Mouse (Mus musculus): ENCODE data around the gene Arl3.
"Not testable (repeated sequence)": the region's sequence is repeated elsewhere in the genome, so short reads cannot be mapped to it uniquely, and the experiment has no call there.

Gene Arl3

DNA sequence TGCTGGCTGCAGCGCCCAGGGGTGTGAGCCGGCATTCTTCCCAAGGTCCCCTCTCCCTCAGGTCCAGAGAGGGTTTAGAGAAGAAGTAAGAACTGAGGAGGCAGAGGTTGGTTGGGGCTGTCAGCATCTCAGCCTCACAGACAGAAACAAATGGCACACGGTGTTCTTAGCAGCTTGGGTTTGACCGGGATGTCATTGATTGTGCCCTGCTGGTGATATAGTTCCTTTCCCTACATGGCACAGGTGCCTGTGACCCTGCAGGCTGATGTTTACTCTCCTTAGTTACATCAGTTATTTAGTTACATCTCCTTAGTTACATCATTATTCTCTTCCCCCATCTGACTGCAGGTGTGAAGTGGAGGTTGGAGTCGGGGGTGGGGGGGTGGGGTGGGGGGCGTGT is 18.6 kb upstream of the Arl3 start:
- DNase-seq (ENCODE audit: low spot score in 2 of 2) = no peak

DNA sequence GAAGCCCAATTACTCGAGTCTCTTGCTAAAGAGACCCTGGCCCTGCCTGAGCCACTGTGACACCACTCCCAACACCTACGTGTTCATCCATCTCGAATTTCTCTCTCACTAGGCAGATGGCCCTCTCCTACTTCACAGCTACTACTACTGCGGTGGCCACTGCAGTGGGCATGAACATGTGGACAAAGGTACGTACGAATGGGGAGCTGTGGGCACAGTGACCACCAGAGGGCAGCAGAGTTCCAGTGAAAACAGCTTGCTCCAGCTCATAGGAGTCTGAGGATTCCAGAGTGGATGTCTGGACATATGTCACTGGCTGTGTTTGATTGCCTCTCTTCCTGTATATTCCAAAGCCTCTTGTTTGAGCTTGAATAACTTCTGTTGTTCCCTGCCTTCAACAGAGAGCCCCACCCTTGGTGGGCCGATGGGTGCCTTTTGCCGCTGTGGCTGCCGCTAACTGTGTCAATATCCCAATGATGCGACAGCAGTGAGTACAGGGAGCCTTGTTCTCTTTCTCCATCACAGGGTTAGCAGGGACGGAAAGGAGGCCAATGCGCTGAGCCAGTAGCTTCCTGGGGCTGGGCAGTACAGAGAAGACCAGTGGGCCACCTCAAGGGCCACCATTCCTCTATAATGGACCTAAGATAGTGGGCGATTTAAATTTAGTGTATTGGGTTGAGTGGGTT is 15.0 kb upstream of the Arl3 start:
- DNase-seq (ENCODE audit: low spot score in 2 of 2) = peak; percentile 68 to 78

DNA sequence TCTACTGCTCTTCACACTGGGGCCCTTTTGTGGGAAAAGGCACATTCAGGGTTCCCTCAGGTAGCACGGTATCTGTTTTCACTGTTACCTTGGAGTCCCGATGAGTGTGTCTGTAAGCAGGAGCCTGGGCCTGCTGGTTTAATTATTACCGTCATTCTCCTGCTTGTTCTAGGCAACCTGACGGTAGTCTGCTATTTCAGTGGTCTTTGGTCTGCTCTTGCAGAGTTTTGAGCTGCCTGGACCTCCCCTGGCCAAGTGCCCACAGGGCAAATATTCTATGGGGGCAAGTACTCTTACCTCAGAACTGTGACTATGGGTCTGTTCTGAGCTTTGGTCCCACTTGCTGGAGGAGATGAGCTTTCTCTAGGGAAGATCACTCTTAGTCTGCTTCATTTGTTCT is 2.2 kb upstream of the Arl3 start:
- DNase-seq (ENCODE audit: low spot score in 2 of 2) = no peak

DNA sequence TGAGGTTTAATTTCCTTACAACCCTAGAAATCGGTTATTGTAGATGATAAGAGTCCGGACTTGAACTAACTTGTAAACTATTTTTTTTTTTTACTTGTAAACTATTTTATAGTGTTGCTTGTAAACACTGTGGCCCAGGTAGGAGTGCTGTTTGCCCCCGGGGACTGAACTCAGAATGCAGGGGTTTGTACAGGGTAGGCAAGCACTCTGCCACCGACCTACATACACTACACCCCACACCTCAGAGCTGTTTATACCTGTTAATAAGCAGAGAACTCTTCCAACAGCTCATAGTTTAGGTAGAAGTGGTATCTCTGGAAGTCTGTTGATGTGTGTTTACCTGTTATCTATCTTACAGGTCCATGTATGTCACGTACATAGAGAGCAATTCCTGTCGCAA is 992 bp upstream of the Arl3 start:
- DNase-seq (ENCODE audit: low spot score in 2 of 2) = no peak

DNA sequence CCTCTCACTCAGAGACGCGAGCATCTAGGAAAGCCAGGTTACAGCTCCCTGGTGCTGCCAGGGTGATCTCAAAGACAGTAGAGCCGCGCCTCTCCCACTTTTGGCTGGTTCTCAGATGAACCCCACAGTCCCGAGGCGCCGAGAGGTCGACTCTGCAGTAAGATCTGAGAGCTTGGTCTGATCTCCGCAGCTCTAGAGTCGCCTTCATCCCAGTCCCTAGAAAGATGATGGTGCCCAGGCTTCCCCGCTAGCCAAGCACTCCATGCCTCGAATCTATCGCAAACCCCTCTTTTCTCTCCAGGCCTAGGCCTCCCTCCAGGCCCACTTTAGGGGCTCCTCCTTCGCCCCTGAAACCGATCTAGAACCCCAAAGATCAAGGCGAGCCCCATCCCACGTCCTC is 450 bp downstream of the Arl3 start:
- no peak for DNase-seq (ENCODE audit: low spot score in 2 of 2)

DNA sequence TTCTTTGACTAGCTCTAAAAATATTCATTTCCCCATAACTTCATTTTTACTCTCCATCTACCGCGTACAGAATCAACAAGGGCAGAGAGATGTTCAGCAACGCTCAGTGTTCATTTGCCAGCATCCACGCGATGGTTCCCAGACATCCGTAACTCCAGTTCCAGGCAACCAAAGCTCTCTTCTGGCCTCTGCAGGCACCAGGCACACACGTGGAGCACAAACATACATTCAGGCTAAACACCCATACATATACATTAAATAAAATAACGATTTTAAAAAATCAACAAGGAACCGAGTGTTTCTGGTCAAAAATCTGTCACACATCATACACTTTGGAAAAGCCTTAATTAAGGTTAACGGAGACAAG is 1.1 kb downstream of the Arl3 start:
- no peak for DNase-seq (ENCODE audit: low spot score in 2 of 2)

DNA sequence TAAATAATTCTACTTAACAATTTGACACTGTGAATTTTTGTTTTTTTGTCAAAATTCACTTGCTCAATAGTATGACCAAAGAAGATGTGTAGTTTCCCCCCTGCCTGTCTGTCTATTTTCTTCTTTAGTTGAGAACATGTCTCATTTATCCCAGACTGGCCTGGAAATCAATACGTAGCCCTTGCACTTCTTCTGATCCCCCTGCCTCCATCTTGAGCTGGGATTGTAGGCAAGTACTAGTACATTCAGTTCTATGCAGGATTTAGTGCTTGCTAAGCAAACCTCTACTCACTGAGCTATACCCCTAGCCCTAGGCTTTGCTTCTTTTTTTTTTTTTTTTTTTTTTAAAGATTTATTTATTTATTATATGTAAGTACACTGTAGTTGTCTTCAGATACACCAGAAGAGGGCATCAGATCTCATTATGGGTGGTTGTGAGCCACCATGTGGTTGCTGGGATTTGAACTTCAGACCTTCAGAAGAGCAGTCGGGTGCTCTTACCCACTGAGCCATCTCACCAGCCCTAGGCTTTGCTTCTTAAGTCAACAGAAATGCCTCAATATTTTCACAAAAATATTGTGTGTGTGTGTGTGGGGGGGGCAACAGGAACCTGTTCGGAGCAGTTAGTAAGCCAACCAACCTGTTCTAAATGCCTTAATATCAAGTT is 1.7 kb downstream of the Arl3 start:
- DNase-seq (ENCODE audit: low spot score in 2 of 2) = not testable (repeated sequence)

DNA sequence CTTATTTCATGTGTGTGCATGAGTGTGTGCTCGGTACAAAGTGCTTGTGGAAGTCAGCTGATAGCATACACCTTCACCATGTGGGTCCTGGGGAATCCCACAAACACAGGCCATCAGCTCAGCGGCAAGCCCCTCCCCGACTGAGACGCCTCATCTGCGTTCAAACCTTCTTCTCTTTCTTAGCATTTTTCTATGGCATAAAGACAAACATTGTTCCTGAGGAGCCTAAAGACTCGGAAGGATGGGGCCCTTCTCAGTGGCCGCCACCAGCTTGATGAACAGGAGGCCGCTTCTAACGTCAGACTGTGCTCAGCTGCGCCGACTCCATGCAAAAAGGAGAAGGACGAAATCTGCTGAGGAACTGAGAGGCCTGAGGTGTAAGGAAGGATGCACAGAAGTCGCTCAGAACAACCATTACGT is 8.9 kb downstream of the Arl3 start:
- no peak for DNase-seq (ENCODE audit: low spot score in 2 of 2)

DNA sequence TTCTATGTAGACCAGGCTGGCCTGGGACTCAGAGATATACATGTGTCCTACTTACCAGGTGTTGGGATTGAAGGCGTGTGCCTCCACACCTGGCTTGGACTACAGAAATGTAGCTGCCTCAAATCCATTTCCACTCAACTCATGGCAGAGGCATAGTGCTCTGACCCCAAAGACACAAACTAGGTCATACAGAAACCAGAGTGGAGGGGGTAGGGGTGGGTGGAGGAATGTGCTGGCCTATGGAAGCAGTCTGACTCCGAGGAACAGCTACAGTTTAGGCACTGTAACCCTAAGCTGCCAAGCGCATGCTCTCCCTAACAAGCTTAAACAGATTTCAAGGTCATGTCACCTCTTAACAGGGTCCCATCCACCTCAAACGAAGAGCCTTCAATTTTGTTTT is 9.4 kb downstream of the Arl3 start:
- no peak for DNase-seq (ENCODE audit: low spot score in 2 of 2)

DNA sequence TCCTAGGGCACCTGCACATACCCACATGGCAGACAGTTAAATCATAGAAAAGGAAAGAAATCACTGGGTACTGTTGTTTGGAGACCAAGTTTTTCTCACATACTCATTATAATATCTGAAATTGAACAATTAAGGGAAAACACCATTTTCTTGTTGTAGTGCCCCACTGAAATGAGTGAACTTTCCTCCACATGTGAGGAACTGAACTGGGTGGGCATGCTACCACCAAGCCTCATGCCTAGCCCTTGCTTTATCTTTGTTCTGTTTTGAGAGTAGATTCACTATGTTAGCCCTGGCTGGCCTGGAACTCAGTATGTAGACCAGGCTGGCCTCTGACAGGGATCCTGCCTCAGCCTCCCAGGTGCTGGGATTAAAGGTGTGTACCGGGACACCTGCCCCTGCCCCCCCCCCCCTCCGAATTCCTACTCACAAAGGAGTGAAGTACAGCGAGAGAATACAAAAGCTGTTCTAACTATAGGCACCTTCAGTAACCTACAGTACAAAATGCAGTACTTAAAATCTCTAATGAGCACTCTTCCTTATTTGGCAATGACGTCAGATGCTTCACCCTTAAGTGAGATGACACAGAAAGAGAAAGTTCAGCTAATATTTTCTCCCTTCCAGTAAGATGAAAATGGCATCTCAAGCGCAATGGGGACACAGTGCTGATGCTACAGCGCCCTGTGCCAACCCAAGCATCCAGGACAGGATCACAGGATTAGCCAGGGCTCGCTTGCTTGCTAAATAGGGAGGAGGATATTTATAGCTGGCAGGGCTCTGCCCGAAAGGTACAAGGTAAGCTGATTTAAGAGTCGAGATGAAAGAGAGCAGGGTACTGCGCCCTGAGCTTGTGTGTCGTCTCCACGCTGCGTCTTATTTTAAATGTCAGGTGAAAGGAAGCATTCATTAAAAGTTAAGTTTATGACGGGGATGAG is 10.2 kb downstream of the Arl3 start:
- DNase-seq (ENCODE audit: low spot score in 2 of 2) = no peak

DNA sequence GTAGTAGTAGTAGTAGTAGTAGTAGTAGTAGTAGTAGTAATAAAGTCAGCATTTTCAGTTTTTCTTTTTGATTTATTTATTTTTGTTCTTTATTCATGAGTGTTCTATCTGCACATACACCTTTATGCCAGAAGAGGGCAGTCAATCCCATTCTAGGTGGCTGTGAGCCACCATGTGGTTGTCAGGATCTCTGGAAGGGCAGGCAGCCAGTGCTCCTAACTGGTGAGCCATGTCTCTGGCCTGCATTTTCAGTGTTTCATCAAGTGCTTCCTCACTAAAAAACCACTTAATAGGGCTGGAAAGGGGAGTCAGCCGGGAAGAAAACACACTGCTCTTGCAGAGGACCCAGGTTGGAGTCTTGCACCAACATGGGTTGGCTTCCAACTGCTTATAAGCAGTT is 10.9 kb downstream of the Arl3 start:
- DNase-seq (ENCODE audit: low spot score in 2 of 2) = peak; percentile 18 to 35

DNA sequence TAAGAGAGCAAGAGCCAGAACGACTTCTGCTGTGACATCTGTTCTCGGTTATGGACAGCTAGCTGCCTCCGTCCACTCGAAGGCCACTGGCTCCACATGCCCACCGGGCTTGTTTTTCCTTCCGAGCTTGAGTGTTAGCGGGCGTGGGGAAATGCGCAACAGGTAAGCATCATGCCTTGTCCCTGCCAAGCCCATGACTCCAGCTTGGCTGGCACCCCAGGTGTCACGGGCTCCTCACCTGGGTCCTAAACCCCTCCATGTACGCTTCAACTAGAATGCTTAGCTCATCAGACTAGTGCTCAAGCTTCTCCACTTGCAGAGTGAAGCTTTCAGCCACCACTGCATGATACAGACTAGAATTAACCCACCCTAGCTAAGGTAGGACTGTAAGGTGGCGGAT is 14.4 kb downstream of the Arl3 start:
- no peak for DNase-seq (ENCODE audit: low spot score in 2 of 2)

DNA sequence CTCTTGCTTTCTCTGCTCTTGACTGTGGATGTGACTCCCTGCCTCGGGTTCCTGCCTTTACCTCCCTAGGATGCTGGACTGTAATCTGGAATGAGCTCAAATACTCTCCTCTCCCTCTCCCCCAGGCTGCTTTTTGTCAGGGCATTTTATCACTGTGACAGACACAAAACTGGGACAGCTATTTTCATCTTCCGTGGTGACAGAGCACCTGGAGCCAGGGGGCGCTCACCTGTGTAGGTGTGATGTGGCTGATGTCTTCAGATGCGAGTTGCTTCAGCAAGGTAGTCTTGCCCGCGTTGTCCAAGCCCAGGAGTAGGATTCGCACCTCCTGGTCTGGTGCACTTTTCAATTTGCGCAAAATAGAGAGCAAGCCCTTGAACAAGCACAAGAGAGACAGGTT is 15.0 kb downstream of the Arl3 start:
- DNase-seq (ENCODE audit: low spot score in 2 of 2) = no peak

DNA sequence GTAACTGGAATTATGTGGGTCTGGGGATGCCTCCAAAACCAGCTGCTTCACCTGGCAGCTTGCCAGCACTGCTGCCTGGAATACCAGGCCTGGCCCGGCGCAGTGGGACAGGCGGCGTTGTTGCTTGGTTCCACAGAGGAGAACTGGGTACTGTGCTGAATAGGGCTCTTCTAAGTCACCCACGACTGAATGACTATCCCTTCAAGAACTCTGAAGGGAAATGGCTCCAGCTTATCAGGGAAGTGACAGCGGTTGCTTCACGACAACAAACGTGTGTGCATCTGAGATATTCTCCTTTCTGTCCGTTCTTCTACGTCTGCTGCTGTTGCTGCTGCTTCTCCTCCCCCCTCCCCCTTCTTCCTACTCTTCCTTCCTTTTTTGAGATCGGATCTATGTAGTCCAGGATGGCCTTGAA is 19.4 kb downstream of the Arl3 start:
- no peak for DNase-seq (ENCODE audit: low spot score in 2 of 2)

DNA sequence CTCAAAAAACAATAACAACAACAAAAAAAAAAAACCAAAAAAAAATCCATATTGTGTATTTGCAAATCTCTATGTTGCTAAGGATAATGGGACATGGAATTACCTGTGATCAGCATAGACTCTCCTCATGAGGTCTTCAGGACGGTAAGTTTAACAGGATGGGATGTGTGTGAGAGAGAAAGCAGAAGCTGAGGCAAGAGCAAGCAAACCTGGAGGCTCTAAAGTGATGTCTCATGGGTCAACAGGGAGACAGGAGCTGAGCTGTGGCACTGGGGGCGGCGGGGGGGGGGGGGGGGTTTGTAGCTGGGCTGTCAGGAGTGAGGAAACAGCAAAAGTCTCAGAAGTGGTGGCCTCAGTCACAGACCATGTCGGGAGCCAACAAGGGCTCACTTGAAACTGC is 20.5 kb downstream of the Arl3 start:
- DNase-seq (ENCODE audit: low spot score in 2 of 2) = no peak

DNA sequence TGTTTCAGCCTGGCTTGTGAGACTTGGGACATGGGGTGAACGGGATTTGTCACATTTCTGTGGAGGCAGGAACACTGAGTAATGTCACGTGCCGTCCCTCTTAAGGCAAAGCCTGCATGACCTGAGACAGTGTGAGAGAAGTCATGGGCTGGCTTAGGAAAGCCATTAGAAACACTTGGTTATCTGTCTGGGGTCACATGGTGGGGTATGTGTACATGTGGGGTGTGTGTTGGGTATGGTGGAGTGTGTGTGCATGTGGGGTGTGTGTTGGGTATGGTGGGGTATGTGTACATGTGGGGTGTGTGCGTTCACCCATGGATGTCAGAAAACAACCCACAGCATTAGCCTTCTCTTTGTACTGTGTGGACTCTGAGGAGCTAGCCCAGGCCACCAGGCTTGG is 22.6 kb downstream of the Arl3 start:
- DNase-seq (ENCODE audit: low spot score in 2 of 2) = no peak

DNA sequence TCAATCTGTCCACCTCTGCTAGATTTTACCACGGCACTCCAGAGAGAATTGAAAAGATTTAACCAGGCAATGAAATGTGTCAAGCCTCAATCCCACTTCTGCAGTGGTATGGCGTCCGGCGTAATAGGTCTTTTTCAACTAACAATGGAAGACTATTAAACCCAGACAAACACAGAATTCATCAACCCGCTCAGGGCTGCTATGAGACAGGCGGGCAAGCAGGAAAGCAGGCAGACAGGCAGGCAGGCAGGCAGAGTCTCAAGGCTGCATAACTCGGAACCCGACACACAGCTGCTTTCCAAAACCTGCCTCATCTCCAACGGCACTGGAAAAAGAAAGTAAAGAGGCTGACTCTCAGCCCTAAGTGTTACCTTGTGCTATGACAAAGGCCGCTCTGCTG is 24.9 kb downstream of the Arl3 start:
- DNase-seq (ENCODE audit: low spot score in 2 of 2) = no peak

DNA sequence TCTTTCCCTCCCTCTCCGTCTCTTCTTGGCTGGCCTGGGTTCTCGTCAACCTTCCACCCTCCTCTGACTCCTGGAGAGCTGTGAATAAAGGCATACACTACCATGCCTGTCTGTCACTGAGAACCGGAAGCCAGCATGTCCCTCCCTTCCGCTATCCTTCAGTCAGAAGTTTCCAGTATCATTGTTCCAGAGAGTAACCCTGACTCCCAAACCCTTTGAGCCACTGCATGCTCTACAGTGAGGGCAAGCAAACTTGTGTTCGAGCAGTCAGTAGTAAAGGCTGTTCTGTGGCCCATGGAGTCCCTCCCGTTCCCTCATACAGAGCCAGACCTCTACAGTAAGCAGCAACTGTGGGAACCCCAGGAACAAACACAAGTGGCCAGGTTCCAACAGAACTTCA is 25.4 kb downstream of the Arl3 start:
- DNase-seq (ENCODE audit: low spot score in 2 of 2) = no peak

DNA sequence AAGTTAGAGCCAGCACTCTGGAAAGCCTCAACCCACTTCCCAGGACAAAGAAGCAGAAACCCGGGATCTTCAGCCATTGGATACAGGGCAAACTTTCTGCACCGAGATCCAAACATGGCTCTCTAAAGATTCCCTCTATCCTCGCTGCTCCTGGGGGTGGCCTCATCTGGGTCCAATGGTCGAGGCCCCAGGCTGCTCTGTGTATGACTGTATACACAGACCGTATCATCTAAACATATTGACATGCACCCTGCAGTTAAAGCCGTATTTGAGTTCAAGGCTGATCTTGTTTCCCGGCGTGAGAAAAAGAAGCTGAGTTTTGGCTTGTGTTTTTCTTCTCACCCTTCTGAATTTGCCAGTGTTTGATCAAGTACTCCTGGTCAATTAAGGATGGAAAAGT is 30.2 kb downstream of the Arl3 start:
- no peak for DNase-seq (ENCODE audit: low spot score in 2 of 2)

DNA sequence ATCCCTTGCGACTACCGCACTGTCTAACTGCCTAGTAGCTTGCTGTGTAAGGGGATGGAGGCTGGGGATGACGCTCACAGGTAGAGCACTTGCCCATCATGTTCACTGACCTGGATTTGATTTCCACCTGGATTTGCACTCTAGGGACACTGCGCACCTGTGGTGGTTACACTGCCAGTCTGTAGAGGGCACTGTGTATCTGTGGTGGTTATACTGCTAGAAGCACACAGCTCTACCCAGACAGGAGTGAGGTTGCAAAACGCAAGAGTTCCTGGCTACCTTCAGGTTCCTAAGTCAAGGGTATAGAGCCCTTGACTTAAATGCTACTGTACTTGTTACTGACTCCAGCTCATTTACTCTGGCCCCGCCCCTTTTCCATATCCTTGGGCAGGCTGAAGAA is 34.8 kb downstream of the Arl3 start:
- no peak for DNase-seq (ENCODE audit: low spot score in 2 of 2)

DNA sequence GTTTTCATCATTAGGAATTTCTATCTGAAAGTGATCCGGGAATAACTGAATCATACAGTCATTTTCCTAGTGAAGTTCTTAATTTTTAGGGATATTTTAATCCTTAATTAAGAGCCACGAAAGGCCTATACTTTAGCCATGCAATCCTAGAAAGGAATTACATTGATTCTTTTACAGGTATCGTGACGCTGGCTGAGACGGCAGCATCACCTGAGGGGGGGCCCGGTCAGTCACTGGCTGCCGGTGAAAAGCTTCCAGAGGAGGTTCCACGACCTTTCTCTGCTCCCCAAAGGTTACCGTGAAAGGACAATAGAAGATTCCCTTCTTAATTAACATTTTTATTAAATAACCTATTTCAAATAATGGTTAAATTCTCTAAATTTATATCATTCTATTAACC is 35.6 kb downstream of the Arl3 start:
- DNase-seq (ENCODE audit: low spot score in 2 of 2) = no peak

DNA sequence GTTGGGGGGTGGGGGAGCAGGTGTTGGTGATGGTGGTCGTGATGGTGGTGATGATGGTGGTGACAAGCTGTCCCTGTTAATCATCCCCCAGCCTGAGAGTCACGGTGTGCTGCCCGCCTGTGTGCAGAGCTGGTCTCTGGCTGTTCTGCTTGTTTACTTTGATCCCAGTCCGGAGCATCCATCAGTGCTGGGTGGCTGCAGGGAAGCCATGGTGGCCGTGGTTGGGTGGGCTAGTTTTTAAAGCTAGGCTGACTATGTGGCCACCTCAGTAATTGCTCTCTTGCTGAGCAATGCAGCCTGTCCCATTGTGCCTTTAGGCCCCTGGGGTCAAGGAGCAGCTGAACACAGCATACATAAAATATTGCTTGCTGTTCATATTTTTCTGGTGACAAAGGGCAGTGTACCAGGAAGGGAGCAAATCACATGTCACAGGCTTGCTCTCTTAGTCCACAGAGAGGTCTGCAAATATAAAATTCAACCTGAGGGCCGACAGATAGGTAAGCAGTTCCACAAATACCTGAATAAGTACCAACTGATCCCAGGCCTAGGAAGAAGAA is 38.4 kb downstream of the Arl3 start:
- no peak for DNase-seq (ENCODE audit: low spot score in 2 of 2)

DNA sequence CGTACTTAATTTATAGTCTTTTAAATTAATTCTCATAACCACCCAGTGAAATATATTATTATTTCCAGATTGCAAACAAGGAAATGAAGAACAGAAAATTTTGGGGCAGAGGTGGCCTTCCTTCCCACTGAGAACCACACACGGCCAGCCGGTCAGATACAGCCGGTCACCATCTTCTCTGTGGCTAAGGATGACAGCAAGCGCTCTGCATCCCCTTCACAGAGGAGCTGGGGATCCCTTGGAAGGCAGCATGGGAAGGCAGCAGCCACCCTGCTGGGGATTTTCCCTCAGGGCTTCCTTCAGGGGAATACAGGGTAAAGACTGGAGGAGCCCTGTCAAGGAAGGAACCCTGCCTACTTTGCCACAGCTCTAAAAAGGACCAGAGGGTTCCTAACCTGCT is 39.5 kb downstream of the Arl3 start:
- DNase-seq (ENCODE audit: low spot score in 2 of 2) = no peak
